ENCODE assay signal across 46 mouse cellular contexts in genomic region chr1:97128201-97128600, GRCm38 (mm10). TPM values are rescaled to one million over a fixed set of nuclear protein-coding genes. Genes with fewer than 3 reads are reported as not detected.
"Had no signal": no experiment of that assay in that cellular context is flagged by ENCODE, and none has a peak within 500 bp of the region (broad histone marks: within the 10 kb centered on the region; RNA-seq: fewer than 3 reads in every experiment).

Slco6c1 (minus strand) TSS chr1:97128301.

- DNase-seq: left cerebral cortex, postnatal 4 days; liver; liver, embryonic 13.5 days; liver, postnatal 0 days; lung, adult 18-20 months; lung, adult 2 months; lung, embryonic 14.5 days; lung, postnatal 10 days; lung, postnatal 14 days; lung, postnatal 36 days; lung, postnatal 4 days; midbrain, embryonic 14.5 days had no signal

- H3K36me3 ChIP-seq: limb, embryonic 10.5 days; limb, embryonic 12.5 days; limb, embryonic 13.5 days; limb, embryonic 15.5 days; liver, embryonic 12.5 days; liver, embryonic 13.5 days; liver, embryonic 15.5 days; lung, embryonic 15.5 days; midbrain, embryonic 10.5 days; midbrain, embryonic 12.5 days; midbrain, embryonic 13.5 days; midbrain, embryonic 15.5 days had no signal

- H3K4me3 ChIP-seq: left cerebral cortex, adult 2 months; limb, embryonic 10.5 days; limb, embryonic 12.5 days; limb, embryonic 13.5 days; limb, embryonic 15.5 days; liver, embryonic 12.5 days; liver, embryonic 13.5 days; liver, embryonic 15.5 days; lung, embryonic 15.5 days; megakaryocyte, embryonic 14.5 days; midbrain, embryonic 10.5 days; midbrain, embryonic 12.5 days; midbrain, embryonic 13.5 days; midbrain, embryonic 15.5 days; myocyte had no signal

- H3K27me3 ChIP-seq: limb, embryonic 12.5 days; limb, embryonic 13.5 days; limb, embryonic 15.5 days; liver, embryonic 12.5 days; liver, embryonic 13.5 days; liver, embryonic 15.5 days; lung, embryonic 15.5 days; megakaryocyte, embryonic 14.5 days; midbrain, embryonic 12.5 days; midbrain, embryonic 13.5 days; midbrain, embryonic 15.5 days had no signal

- H3K4me1 ChIP-seq: limb, embryonic 10.5 days; limb, embryonic 12.5 days; limb, embryonic 13.5 days; limb, embryonic 15.5 days; liver, embryonic 12.5 days; liver, embryonic 13.5 days; liver, embryonic 15.5 days; lung, embryonic 15.5 days; megakaryocyte, embryonic 14.5 days; midbrain, embryonic 10.5 days; midbrain, embryonic 12.5 days; midbrain, embryonic 13.5 days; midbrain, embryonic 15.5 days had no signal

- H3K27ac ChIP-seq: left cerebral cortex, adult 2 months; limb, embryonic 10.5 days; limb, embryonic 12.5 days; limb, embryonic 13.5 days; limb, embryonic 15.5 days; liver, embryonic 12.5 days; liver, embryonic 13.5 days; liver, embryonic 14.5 days; liver, embryonic 15.5 days; lung, embryonic 15.5 days; macrophage; midbrain, embryonic 10.5 days; midbrain, embryonic 12.5 days; midbrain, embryonic 13.5 days; midbrain, embryonic 15.5 days had no signal

RNA-seq across cellular contexts. Expression of gene Slco6c1, which starts in this region (rescaled TPM):
- total RNA-seq: left cerebral cortex, adult 2 months; left cerebral cortex, postnatal 10 days; left cerebral cortex, postnatal 14 days; left cerebral cortex, postnatal 25 days; left cerebral cortex, postnatal 36 days; left cerebral cortex, postnatal 4 days; liver, adult 2 months; megakaryocyte progenitor cell, adult 5-6 weeks; megakaryocyte, adult 5-6 weeks; megakaryocyte-erythroid progenitor cell, adult 5-6 weeks; monocyte, adult 5-6 weeks had no signal
- polyA plus RNA-seq: limb, embryonic 10.5 days; limb, embryonic 11.5 days; limb, embryonic 12.5 days; limb, embryonic 13.5 days; limb, embryonic 14.5 days; limb, embryonic 15.5 days; liver, adult 2 months; liver, embryonic 11.5 days; liver, embryonic 12.5 days; liver, embryonic 13.5 days; liver, embryonic 14.5 days; liver, embryonic 15.5 days; liver, embryonic 16.5 days; liver, postnatal 0 days; lung, adult 2 months; lung, embryonic 14.5 days; lung, embryonic 15.5 days; lung, embryonic 16.5 days; lung, postnatal 0 days; macrophage; midbrain, embryonic 10.5 days; midbrain, embryonic 11.5 days; midbrain, embryonic 12.5 days; midbrain, embryonic 13.5 days; midbrain, embryonic 14.5 days; midbrain, embryonic 15.5 days; midbrain, embryonic 16.5 days; midbrain, postnatal 0 days; myocyte had no signal
